ENCODE assay signal across 10 mouse cellular contexts in genomic region chr1:54979226-54979984, GRCm38 (mm10). TPM values are rescaled to one million over a fixed set of nuclear protein-coding genes. Genes with fewer than 3 reads are reported as not detected.
DNase-seq lines count a peak whose midpoint lies in the region; ATAC-seq and TF ChIP-seq lines count a peak whose summit lies in the region.
"Had no signal": no experiment of that assay in that cellular context is flagged by ENCODE, and none has a peak within 500 bp of the region (broad histone marks: within the 10 kb centered on the region; RNA-seq: fewer than 3 reads in every experiment).

No protein-coding gene starts in this region.

- WGBS in cerebellum, adult 2 months: 56% methylated on average over 1 of the region's 1 CpGs
- WGBS in liver, adult 2 months: 31% methylated on average over 1 of the region's 1 CpGs
- 64% methylated on average over 1 of the region's 1 CpGs for WGBS in forebrain, embryonic 14.5 days
- 45% methylated on average over 1 of the region's 1 CpGs for WGBS in limb, embryonic 14.5 days

- peak in 1 of 2 experiments; percentile 21 for DNase-seq in cerebellum, adult 2 months
- no peak for DNase-seq in cerebellum, adult 11 months
- DNase-seq in liver, adult 2 months (ENCODE audit: extremely low read depth, low read depth, low spot score): peak; percentile 32
- DNase-seq in liver: no peak
- DNase-seq in forebrain, embryonic 14.5 days (ENCODE audit: low spot score): peak; percentile 69
- no peak for DNase-seq in limb, embryonic 14.5 days (ENCODE audit: low spot score)
- DNase-seq in right cerebral cortex, postnatal 36 days (ENCODE audit: low spot score in 2 of 2): no peak
- DNase-seq in left cerebral cortex, adult 11 months (ENCODE audit: low spot score): no peak
- DNase-seq: liver, embryonic 13.5 days had no signal

- H3K4me2 ChIP-seq in forebrain, embryonic 14.5 days (ENCODE audit: low read length): no peak overlapping the region
- no peak overlapping the region for H3K4me2 ChIP-seq in limb, embryonic 14.5 days (replicated peaks; ENCODE audit: low read depth, low read length, severe bottlenecking)
- H3K4me2 ChIP-seq: liver, embryonic 13.5 days; stomach, embryonic 15.5 days had no signal

- peaks cover 4% of the 10 kb centered on the region for H3K36me3 ChIP-seq in liver, adult 2 months (ENCODE audit: control insufficient read depth, insufficient read depth, low read length)
- H3K36me3 ChIP-seq in forebrain, embryonic 14.5 days (ENCODE audit: control insufficient read depth, insufficient read depth, low read length): peaks cover 6% of the 10 kb centered on the region; the same call in 1 of the 2 replicates
- H3K36me3 ChIP-seq in limb, embryonic 14.5 days (ENCODE audit: control insufficient read depth, insufficient read depth, low read length): peaks cover 4% of the 10 kb centered on the region; the same call in 1 of the 2 replicates

- H3K9me3 ChIP-seq in forebrain, embryonic 14.5 days (replicated peaks; ENCODE audit: control insufficient read depth, low read length): no peaks in the 10 kb centered on the region
- no peaks in the 10 kb centered on the region for H3K9me3 ChIP-seq in limb, embryonic 14.5 days (ENCODE audit: control insufficient read depth, low read length)
- H3K9me3 ChIP-seq: liver, embryonic 13.5 days; stomach, embryonic 15.5 days had no signal

- H3K9ac ChIP-seq in liver, adult 2 months (ENCODE audit: low read depth, low read length): no peak overlapping the region
- no peak overlapping the region for H3K9ac ChIP-seq in forebrain, embryonic 14.5 days (ENCODE audit: low read length)
- no peak overlapping the region for H3K9ac ChIP-seq in limb, embryonic 14.5 days (ENCODE audit: low read depth, low read length, severe bottlenecking)
- H3K9ac ChIP-seq: liver, embryonic 13.5 days; stomach, embryonic 15.5 days had no signal

- H3K79me2 ChIP-seq in liver, adult 2 months (ENCODE audit: control insufficient read depth, insufficient read depth, low read length): no peaks in the 10 kb centered on the region

- TF ChIP-seq POLR2A in cerebellum, adult 2 months (IDR thresholded peaks at IDR 0.05; ENCODE audit: borderline replicate concordance, insufficient read depth, low read length): no peak
- TF ChIP-seq POLR2A in liver, adult 2 months (IDR thresholded peaks at IDR 0.05; ENCODE audit: extremely low read depth, insufficient read depth, low read length): no peak
- TF ChIP-seq POLR2A in limb, embryonic 14.5 days (IDR thresholded peaks at IDR 0.05; ENCODE audit: borderline replicate concordance, extremely low read depth, insufficient read depth, insufficient read length): no peak

- H3K4me1 ChIP-seq in cerebellum, adult 2 months (ENCODE audit: control insufficient read depth, insufficient read depth, low read length): no peaks in the 10 kb centered on the region
- H3K4me1 ChIP-seq in liver, adult 2 months (ENCODE audit: control insufficient read depth, insufficient read depth, low read length): peaks cover 13% of the 10 kb centered on the region
- H3K4me1 ChIP-seq in forebrain, embryonic 14.5 days (ENCODE audit: control insufficient read depth, insufficient read depth, low read length): no peaks in the 10 kb centered on the region
- no peaks in the 10 kb centered on the region for H3K4me1 ChIP-seq in limb, embryonic 14.5 days (ENCODE audit: control insufficient read depth, insufficient read depth, low read length)
- H3K4me1 ChIP-seq: liver, embryonic 13.5 days; stomach, embryonic 15.5 days had no signal

- no peak overlapping the region for H3K27ac ChIP-seq in cerebellum, adult 2 months (ENCODE audit: insufficient read depth, low read length)
- 0 out of 2 replicates have a peak overlapping the region, but pooled peaks have one; percentile 2 for H3K27ac ChIP-seq in liver, adult 2 months (replicated peaks; ENCODE audit: insufficient read depth, low read depth, low read length)
- H3K27ac ChIP-seq in forebrain, embryonic 14.5 days (ENCODE audit: low read depth, low read length): no peak overlapping the region
- no peak overlapping the region for H3K27ac ChIP-seq in limb, embryonic 14.5 days (replicated peaks; ENCODE audit: low read depth, low read length)
- H3K27ac ChIP-seq: liver, embryonic 13.5 days; stomach, embryonic 15.5 days had no signal

- H3K27me3 ChIP-seq in cerebellum, adult 2 months (ENCODE audit: control insufficient read depth, insufficient read depth, low read length): no peaks in the 10 kb centered on the region
- H3K27me3 ChIP-seq in liver, adult 2 months (ENCODE audit: control insufficient read depth, insufficient read depth, low read length): no peaks in the 10 kb centered on the region
- H3K27me3 ChIP-seq in forebrain, embryonic 14.5 days (replicated peaks; ENCODE audit: control insufficient read depth, insufficient read depth, low read length): no peaks in the 10 kb centered on the region
- H3K27me3 ChIP-seq in limb, embryonic 14.5 days (ENCODE audit: control insufficient read depth, insufficient read depth, low read length): no peaks in the 10 kb centered on the region
- H3K27me3 ChIP-seq: liver, embryonic 13.5 days; stomach, embryonic 15.5 days had no signal

- peak; percentile 52; the same call in 1 of the 2 replicates for ATAC-seq in forebrain, embryonic 14.5 days
- peak; percentile 48; the same call in 1 of the 2 replicates for ATAC-seq in limb, embryonic 14.5 days (ENCODE audit: low FRiP score, low read depth)

- no peak overlapping the region for H3K4me3 ChIP-seq in cerebellum, adult 2 months (replicated peaks; ENCODE audit: insufficient read depth, low read depth, low read length)
- H3K4me3 ChIP-seq in liver, adult 2 months (ENCODE audit: insufficient read depth, low read depth, low read length): no peak overlapping the region
- no peak overlapping the region for H3K4me3 ChIP-seq in forebrain, embryonic 14.5 days (ENCODE audit: low read depth, low read length)
- H3K4me3 ChIP-seq in limb, embryonic 14.5 days (replicated peaks; ENCODE audit: low read length): no peak overlapping the region
- H3K4me3 ChIP-seq: liver, embryonic 13.5 days; stomach, embryonic 15.5 days had no signal

- peak; percentile 29; the same call in 1 of the 2 replicates for TF ChIP-seq CTCF in cerebellum, adult 2 months (IDR thresholded peaks at IDR 0.05; ENCODE audit: borderline replicate concordance, insufficient read depth, low read depth, low read length)
- TF ChIP-seq CTCF in liver, adult 2 months (IDR thresholded peaks at IDR 0.05; ENCODE audit: low read depth, low read length): 0 out of 2 replicates have a peak, but pooled peaks have one; percentile 9

RNA-seq across cellular contexts. Expression of gene Sf3b1, which starts 47.9 kb away (rescaled TPM):
- polyA plus RNA-seq in cerebellum, adult 2 months (2012; rRNA removed): 161 and 168 TPM in 2 replicates
- 73.8 and 89.0 TPM in 2 replicates for total RNA-seq in liver, adult 2 months (2014; rRNA removed)
- polyA plus RNA-seq in liver, adult 2 months (2012; rRNA removed): 11.0 and 13.6 TPM in 2 replicates
- 407 and 415 TPM in 2 replicates for polyA plus RNA-seq in forebrain, embryonic 14.5 days (2014; fragmentation: Nextera tagmentation; extraction: Ambion mirVana)
- 181 and 211 TPM in 2 replicates for polyA plus RNA-seq in limb, embryonic 14.5 days (2012; rRNA removed)
- 313 and 324 TPM in 2 replicates for polyA plus RNA-seq in limb, embryonic 14.5 days (2014; fragmentation: Nextera tagmentation; extraction: Ambion mirVana)

RNA-seq across cellular contexts. Expression of gene Ankrd44, which starts 53.2 kb away (rescaled TPM):
- polyA plus RNA-seq in cerebellum, adult 2 months (2012; rRNA removed): 18.6 and 19.4 TPM in 2 replicates
- total RNA-seq in liver, adult 2 months (2014; rRNA removed): 7.2 and 8.5 TPM in 2 replicates
- polyA plus RNA-seq in liver, adult 2 months (2012; rRNA removed): 1.6 and 2.3 TPM in 2 replicates
- 18.9 and 24.4 TPM in 2 replicates for polyA plus RNA-seq in forebrain, embryonic 14.5 days (2014; fragmentation: Nextera tagmentation; extraction: Ambion mirVana)
- polyA plus RNA-seq in limb, embryonic 14.5 days (2012; rRNA removed): 38.8 and 43.8 TPM in 2 replicates
- 23.5 and 27.7 TPM in 2 replicates for polyA plus RNA-seq in limb, embryonic 14.5 days (2014; fragmentation: Nextera tagmentation; extraction: Ambion mirVana)

Comparison
In these comparisons a context has a peak if more than half of its experiments do, and no peak if none do; other contexts are left out.
1. DNase-seq: peak in liver, adult 2 months (single experiment) and forebrain, embryonic 14.5 days (single experiment); none in cerebellum, adult 11 months (single experiment), liver (single experiment), limb, embryonic 14.5 days (single experiment), right cerebral cortex, postnatal 36 days (0 of 2) and left cerebral cortex, adult 11 months (single experiment).
2. RNA of gene Sf3b1, which starts 47.9 kb away (polyA plus RNA-seq): 407 to 415 TPM in forebrain, embryonic 14.5 days, 181 to 324 TPM in limb, embryonic 14.5 days and 161 to 168 TPM in cerebellum, adult 2 months; 11.0 to 13.6 TPM in liver, adult 2 months; every median in the first group is over 10 times any median in the second.